Mouse (Mus musculus) liver, embryonic 14.5 days (tissue): ENCODE measurements at regions not wholly inside any gene's neighbourhood (a gene's known extent, or its start where the extent isn't known, plus 50 kb on each side); places are given as distances from the start of the nearest gene placed in this dataset.

Source experiments
- CTCF ChIP-seq: IDR thresholded peaks from 2 replicates; pipeline ENCODE4 v1.5.1; 2016; ENCODE audit warnings: antibody characterized with exemption, low read depth, control low read depth
- EP300 ChIP-seq: IDR thresholded peaks from 2 replicates; pipeline ENCODE4 v1.6.1; 2016; ENCODE audit warnings: antibody characterized with exemption, low read depth

DNA sequence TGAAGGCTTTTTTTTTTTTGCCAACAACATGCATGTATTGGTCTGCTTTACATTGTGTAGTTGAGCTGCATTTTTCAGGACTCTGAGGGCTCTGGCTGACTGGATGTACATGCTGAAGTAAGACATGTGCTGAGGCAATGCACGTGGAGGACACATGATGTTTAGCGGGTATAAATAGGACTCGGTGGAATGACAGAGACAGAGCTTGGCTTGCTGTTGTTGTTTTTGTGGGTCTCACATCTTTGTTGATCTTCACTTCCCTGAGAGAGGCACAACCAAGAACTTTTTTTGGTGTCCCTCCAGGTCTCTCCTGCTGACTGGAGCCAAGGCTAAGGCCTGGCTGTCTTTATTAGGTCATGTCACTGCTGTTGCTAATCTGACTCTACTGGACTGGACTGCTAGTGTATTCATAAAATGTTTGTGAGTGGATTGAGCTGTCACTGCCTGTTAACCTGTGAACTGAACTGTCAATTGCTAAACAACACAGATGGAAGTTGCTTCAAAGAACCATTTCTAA, 1902.9 kb upstream of the Lrrc6 start:
- TF ChIP-seq CTCF (no peak), EP300 (no peak)
